ENCODE assay signal across 9 mouse cellular contexts in the genomic region with DNA sequence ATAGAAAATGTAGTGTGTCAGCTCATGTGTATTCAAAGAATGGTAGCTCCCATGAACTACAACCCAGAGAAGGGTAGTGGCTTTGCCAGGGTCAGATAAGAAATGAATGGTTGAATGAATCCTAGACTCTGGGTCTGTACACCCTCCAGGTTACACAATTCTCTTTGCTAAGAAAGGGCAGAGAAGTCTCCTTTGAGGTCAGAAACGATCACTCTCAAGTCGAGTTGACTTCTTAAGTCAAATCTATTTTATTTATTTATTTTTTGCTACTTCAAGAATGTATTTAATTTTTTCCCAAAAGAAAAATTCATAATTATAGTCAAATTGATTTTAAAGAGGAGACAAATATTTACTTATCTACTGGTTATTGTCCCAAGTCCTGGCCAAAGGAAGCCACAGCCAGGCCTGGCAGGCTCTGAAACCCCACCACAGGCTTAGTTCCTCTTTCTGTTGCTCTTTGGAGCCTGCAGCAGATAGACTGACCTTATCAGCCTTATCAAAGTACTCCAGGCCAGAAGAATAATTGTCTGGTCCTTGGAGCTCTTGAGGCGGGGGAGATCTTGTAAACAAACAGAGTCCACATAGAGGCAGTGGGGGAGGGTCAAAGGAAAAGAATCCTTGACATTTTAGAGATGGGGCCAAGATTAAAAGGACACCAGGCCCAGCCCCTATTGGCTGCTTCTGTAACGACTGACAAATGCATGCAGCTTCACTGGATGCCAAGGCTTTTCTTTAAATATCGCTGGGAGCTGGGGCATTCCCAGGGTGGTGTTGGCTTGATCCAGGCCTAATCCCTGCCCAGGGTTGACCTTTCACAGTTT.
A peak's percentile ranks its signal among the peaks of the same experiment; 100 is the strongest.
DNase-seq lines count a peak whose midpoint lies in the region; ATAC-seq lines count a peak whose summit lies in the region.
"Had no signal": no experiment of that assay in that cellular context is flagged by ENCODE, and none has a peak within 500 bp of the region (broad histone marks: within the 10 kb centered on the region; RNA-seq: fewer than 3 reads in every experiment).

No protein-coding gene starts in this region.

- H3K27ac ChIP-seq in heart, embryonic 16.5 days (ENCODE audit: low read length) = peak overlapping the region; percentile 14
- peak overlapping the region; percentile 60 for H3K27ac ChIP-seq in lung, embryonic 16.5 days (ENCODE audit: low read length)
- H3K27ac ChIP-seq in hindbrain, embryonic 13.5 days = no peak overlapping the region
- H3K27ac ChIP-seq: limb, embryonic 12.5 days had no signal

- no peaks in the 10 kb centered on the region for H3K27me3 ChIP-seq in heart, embryonic 16.5 days (ENCODE audit: control insufficient read depth, insufficient read depth, low read length)
- no peaks in the 10 kb centered on the region for H3K27me3 ChIP-seq in lung, embryonic 16.5 days (ENCODE audit: control insufficient read depth, insufficient read depth, low read depth, low read length)
- 0 out of 2 replicates have a peak, but pooled peaks cover 5% of the 10 kb centered on the region for H3K27me3 ChIP-seq in hindbrain, embryonic 13.5 days
- H3K27me3 ChIP-seq: limb, embryonic 12.5 days had no signal

- peaks cover 59% of the 10 kb centered on the region for H3K4me1 ChIP-seq in heart, embryonic 16.5 days (ENCODE audit: control insufficient read depth, insufficient read depth, low read length)
- peaks cover 46% of the 10 kb centered on the region for H3K4me1 ChIP-seq in lung, embryonic 16.5 days (replicated peaks; ENCODE audit: control insufficient read depth, insufficient read depth, low read length)
- peaks cover 22% of the 10 kb centered on the region for H3K4me1 ChIP-seq in hindbrain, embryonic 13.5 days (replicated peaks)

- no peaks in the 10 kb centered on the region for H3K36me3 ChIP-seq in heart, embryonic 16.5 days (ENCODE audit: control insufficient read depth, insufficient read depth)
- H3K36me3 ChIP-seq in lung, embryonic 16.5 days (ENCODE audit: control insufficient read depth, insufficient read depth, low read length) = no peaks in the 10 kb centered on the region
- no peaks in the 10 kb centered on the region for H3K36me3 ChIP-seq in hindbrain, embryonic 13.5 days
- H3K36me3 ChIP-seq: limb, embryonic 12.5 days had no signal

- WGBS in heart, embryonic 16.5 days = 40% methylated on average over 5 of the region's 5 CpGs
- 18% methylated on average over 5 of the region's 5 CpGs for WGBS in lung, embryonic 16.5 days
- WGBS in hindbrain, embryonic 13.5 days = 54% methylated on average over 5 of the region's 5 CpGs

- peak; percentile 27 for DNase-seq in testis, postnatal 14 days (ENCODE audit: low spot score)
- no peak for DNase-seq in testis, postnatal 10 days (ENCODE audit: low spot score)
- DNase-seq in thymus, postnatal 14 days = no peak
- DNase-seq: right cerebral cortex, postnatal 14 days had no signal

- ATAC-seq in heart, embryonic 16.5 days (replicated peaks; ENCODE audit: extremely low read depth, insufficient read depth, low FRiP score) = no peak
- no peak for ATAC-seq in lung, embryonic 16.5 days (ENCODE audit: low read depth)
- no peak for ATAC-seq in erythroblast, adult 5-6 weeks (replicated peaks; ENCODE audit: low FRiP score, poor library complexity, severe bottlenecking)
- ATAC-seq in hindbrain, embryonic 13.5 days (ENCODE audit: low FRiP score) = no peak

- no peak overlapping the region for H3K4me3 ChIP-seq in heart, embryonic 16.5 days (ENCODE audit: low read length)
- no peak overlapping the region for H3K4me3 ChIP-seq in lung, embryonic 16.5 days (ENCODE audit: low read length)
- no peak overlapping the region for H3K4me3 ChIP-seq in hindbrain, embryonic 13.5 days
- H3K4me3 ChIP-seq: limb, embryonic 12.5 days had no signal

- H3K9ac ChIP-seq in heart, embryonic 16.5 days (ENCODE audit: low read length) = no peak overlapping the region
- H3K9ac ChIP-seq in lung, embryonic 16.5 days (ENCODE audit: low read length) = no peak overlapping the region
- no peak overlapping the region for H3K9ac ChIP-seq in hindbrain, embryonic 13.5 days
- H3K9ac ChIP-seq: limb, embryonic 12.5 days had no signal

- no peak overlapping the region for H3K4me2 ChIP-seq in heart, embryonic 16.5 days (ENCODE audit: low read depth, low read length)
- H3K4me2 ChIP-seq in lung, embryonic 16.5 days (ENCODE audit: low read depth, low read length) = no peak overlapping the region
- H3K4me2 ChIP-seq in hindbrain, embryonic 13.5 days = no peak overlapping the region
- H3K4me2 ChIP-seq: limb, embryonic 12.5 days had no signal

- H3K9me3 ChIP-seq in heart, embryonic 16.5 days (replicated peaks; ENCODE audit: control insufficient read depth, low read length) = no peaks in the 10 kb centered on the region
- no peaks in the 10 kb centered on the region for H3K9me3 ChIP-seq in lung, embryonic 16.5 days (ENCODE audit: control insufficient read depth, low read length)
- H3K9me3 ChIP-seq in hindbrain, embryonic 13.5 days = no peaks in the 10 kb centered on the region
- H3K9me3 ChIP-seq: limb, embryonic 12.5 days had no signal
